Mouse (Mus musculus): ENCODE results near the gene Cfap97. TPM values are rescaled to one million over a fixed set of nuclear protein-coding genes. Genes with fewer than 3 reads are reported as not detected.

The Cfap97 gene
- polyA plus RNA-seq, 1 experiment from 2014 or later: 6.9 TPM

GRCm38 (mm10) chr8:46206107-46206506, 54.5 kb downstream of the Cfap97 start:
- Histone ChIP-seq H3K27ac (replicated peaks) (no peak overlapping the region), H3K9ac (no peak overlapping the region), H3K4me3 (replicated peaks) (no peak overlapping the region), H3K4me1 (replicated peaks) (peaks cover 21% of the 10 kb centered on the region), H3K36me3 (replicated peaks) (peaks cover 8% of the 10 kb centered on the region; the same call in 1 of the 2 replicates), H3K27me3 (peaks cover 10% of the 10 kb centered on the region), H3K4me2 (no peak overlapping the region), H3K9me3 (replicated peaks) (no peaks in the 10 kb centered on the region)
- WGBS (ENCODE audit: insufficient replicate concordance): 88% methylated on average over 6 of the region's 6 CpGs
- no peak for ATAC-seq (ENCODE audit: insufficient read depth)

DNA sequence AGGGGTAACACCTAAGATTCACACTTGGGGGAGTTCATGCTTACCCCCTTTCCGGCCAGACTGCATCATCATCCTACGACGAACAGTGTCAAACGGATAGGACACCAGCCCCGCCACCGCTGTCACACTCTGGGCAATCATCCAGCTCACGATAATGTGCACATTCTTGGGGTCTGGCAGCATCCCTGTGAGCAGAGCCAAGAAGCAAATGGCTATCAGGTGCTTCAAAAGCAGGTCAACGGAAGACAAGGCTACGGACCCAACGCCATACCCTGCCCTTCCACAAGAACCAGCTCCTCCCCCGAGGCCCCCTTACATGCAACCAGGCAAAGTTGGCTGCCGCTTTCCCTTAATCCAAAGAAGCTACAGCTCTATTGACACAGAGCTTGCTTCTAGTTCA, 56.8 kb downstream of the Cfap97 start:
- no peak overlapping the region for H3K4me2 ChIP-seq
- H3K9ac ChIP-seq: no peak overlapping the region
- WGBS (ENCODE audit: insufficient replicate concordance): 78% methylated on average over 12 of the region's 12 CpGs
- no peak overlapping the region for H3K4me3 ChIP-seq (replicated peaks)
- peaks cover 8% of the 10 kb centered on the region; the same call in 1 of the 2 replicates for H3K36me3 ChIP-seq (replicated peaks)
- H3K27ac ChIP-seq (replicated peaks): no peak overlapping the region
- H3K4me1 ChIP-seq (replicated peaks): peaks cover 28% of the 10 kb centered on the region
- peaks cover 16% of the 10 kb centered on the region for H3K27me3 ChIP-seq
- H3K9me3 ChIP-seq (replicated peaks): no peaks in the 10 kb centered on the region
- no peak for ATAC-seq (ENCODE audit: insufficient read depth)

GRCm38 (mm10) chr8:46209057-46209456, 57.5 kb downstream of the Cfap97 start:
- H3K9ac ChIP-seq: no peak overlapping the region
- H3K9me3 ChIP-seq (replicated peaks): no peaks in the 10 kb centered on the region
- H3K36me3 ChIP-seq (replicated peaks): peaks cover 8% of the 10 kb centered on the region; the same call in 1 of the 2 replicates
- no peak overlapping the region; the same call in 1 of the 2 replicates for H3K4me2 ChIP-seq
- ATAC-seq (ENCODE audit: insufficient read depth): no peak
- H3K27ac ChIP-seq (replicated peaks): no peak overlapping the region
- peaks cover 28% of the 10 kb centered on the region for H3K4me1 ChIP-seq (replicated peaks)
- 70% methylated on average over 15 of the region's 15 CpGs for WGBS (ENCODE audit: insufficient replicate concordance)
- peaks cover 16% of the 10 kb centered on the region for H3K27me3 ChIP-seq
- no peak overlapping the region for H3K4me3 ChIP-seq (replicated peaks)

- H3K9me3 ChIP-seq (replicated peaks): no peaks in the 10 kb centered on the region
- WGBS (ENCODE audit: insufficient replicate concordance): under 1% methylated on average over 84 of the region's 84 CpGs
- ATAC-seq (ENCODE audit: insufficient read depth): peak; percentile 89
These were observed 59.1 kb downstream of the Cfap97 start, which contains the start of gene Slc25a4 for GRCm38 (mm10) chr8:46210404-46211315. Slc25a4 (minus strand) TSS chr8:46211284.

GRCm38 (mm10) chr8:46211611-46212071, 60.1 kb downstream of the Cfap97 start:
- Histone ChIP-seq H3K36me3 (replicated peaks) (peaks cover 5% of the 10 kb centered on the region; the same call in 1 of the 2 replicates), H3K9me3 (replicated peaks) (no peaks in the 10 kb centered on the region), H3K4me3 (replicated peaks) (peak overlapping the region; percentile 66), H3K9ac (0 out of 2 replicates have a peak overlapping the region, but pooled peaks have one; percentile 35), H3K27me3 (peaks cover 16% of the 10 kb centered on the region), H3K4me2 (peak overlapping the region; percentile 80), H3K4me1 (replicated peaks) (peaks cover 28% of the 10 kb centered on the region), H3K27ac (replicated peaks) (0 out of 2 replicates have a peak overlapping the region, but pooled peaks have one; percentile 33)
- WGBS (ENCODE audit: insufficient replicate concordance): 24% methylated on average over 13 of the region's 13 CpGs
- ATAC-seq (ENCODE audit: insufficient read depth): no peak

More at GRCm38 (mm10) chr8:46210404-46211315, 59.1 kb downstream of the Cfap97 start, which contains the start of gene Slc25a4:
- peak within 1 kb of the TSS; percentile 66 for H3K4me3 ChIP-seq (replicated peaks)
- peak within 1 kb of the TSS; percentile 80 for H3K4me2 ChIP-seq
- H3K27ac ChIP-seq (replicated peaks): peak within 1 kb of the TSS; percentile 57; the same call in 1 of the 2 replicates
- peak within 1 kb of the TSS; percentile 51 for H3K9ac ChIP-seq
- H3K27me3 ChIP-seq: peaks cover 16% of the 10 kb centered on the region
- H3K4me1 ChIP-seq (replicated peaks): peaks cover 28% of the 10 kb centered on the region
- H3K36me3 ChIP-seq (replicated peaks): peaks cover 5% of the 10 kb centered on the region; the same call in 1 of the 2 replicates

DNA sequence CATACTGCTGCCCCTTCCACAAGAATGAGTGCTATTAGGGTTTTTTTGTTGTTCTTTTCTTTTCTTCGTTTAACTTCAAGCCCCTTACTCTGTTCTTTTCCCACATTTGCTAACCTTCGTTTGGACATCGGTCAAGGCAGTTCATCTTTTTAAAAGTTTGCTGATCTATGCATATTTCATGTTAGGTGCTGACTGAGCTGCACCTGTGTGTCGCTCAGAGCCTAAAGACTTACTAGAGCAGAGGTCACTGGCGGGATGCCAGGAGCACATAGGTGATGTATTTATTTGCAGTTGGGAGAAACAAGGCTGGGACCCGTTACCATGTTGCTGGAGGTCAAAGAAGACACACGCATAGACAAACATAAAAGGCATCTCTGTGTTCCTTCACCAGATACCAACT, 60.6 kb downstream of the Cfap97 start:
- 57% methylated on average over 7 of the region's 7 CpGs for WGBS (ENCODE audit: insufficient replicate concordance)
- Histone ChIP-seq H3K27ac (replicated peaks) (no peak overlapping the region), H3K9me3 (replicated peaks) (no peaks in the 10 kb centered on the region)

DNA sequence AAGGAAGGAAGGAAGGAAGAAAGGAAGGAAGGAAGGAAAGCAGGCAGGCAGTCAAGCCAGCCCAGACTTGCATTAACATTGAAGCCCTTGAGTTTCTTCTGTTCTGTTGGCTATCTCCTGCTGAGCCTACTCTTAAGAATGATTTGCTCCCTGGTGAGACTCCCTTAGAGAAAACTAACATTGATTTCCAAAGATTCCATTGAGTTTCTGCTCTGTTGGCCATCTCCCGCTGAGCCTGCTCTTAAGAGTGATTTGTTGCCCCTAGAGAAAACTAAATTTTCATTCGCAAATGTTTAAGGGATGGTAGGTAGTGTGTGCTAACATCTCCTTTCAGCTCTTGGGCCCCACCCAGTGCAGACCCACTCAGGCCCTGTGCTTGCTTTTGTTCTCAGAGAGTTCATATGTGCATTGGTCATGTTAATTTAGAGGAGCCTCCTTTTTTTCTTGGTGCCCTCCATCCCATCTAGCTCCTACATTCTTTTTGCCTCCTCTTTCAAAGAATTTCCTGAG, 62.5 kb downstream of the Cfap97 start:
- Histone ChIP-seq H3K4me3 (replicated peaks) (no peak overlapping the region), H3K4me2 (no peak overlapping the region), H3K36me3 (replicated peaks) (0 out of 2 replicates have a peak, but pooled peaks cover 3% of the 10 kb centered on the region), H3K27ac (replicated peaks) (no peak overlapping the region), H3K9ac (no peak overlapping the region), H3K4me1 (replicated peaks) (peaks cover 31% of the 10 kb centered on the region), H3K9me3 (replicated peaks) (no peaks in the 10 kb centered on the region), H3K27me3 (peaks cover 16% of the 10 kb centered on the region)
- ATAC-seq (ENCODE audit: insufficient read depth): no peak
- WGBS (ENCODE audit: insufficient replicate concordance): 73% methylated on average over 2 of the region's 2 CpGs

More for the DNA sequence above, 60.6 kb downstream of the Cfap97 start:
- Histone ChIP-seq H3K4me1 (replicated peaks) (peaks cover 33% of the 10 kb centered on the region), H3K4me2 (no peak overlapping the region), H3K4me3 (replicated peaks) (no peak overlapping the region), H3K27me3 (peaks cover 16% of the 10 kb centered on the region), H3K36me3 (replicated peaks) (0 out of 2 replicates have a peak, but pooled peaks cover 5% of the 10 kb centered on the region), H3K9ac (no peak overlapping the region)
- no peak for ATAC-seq (ENCODE audit: insufficient read depth)

DNA sequence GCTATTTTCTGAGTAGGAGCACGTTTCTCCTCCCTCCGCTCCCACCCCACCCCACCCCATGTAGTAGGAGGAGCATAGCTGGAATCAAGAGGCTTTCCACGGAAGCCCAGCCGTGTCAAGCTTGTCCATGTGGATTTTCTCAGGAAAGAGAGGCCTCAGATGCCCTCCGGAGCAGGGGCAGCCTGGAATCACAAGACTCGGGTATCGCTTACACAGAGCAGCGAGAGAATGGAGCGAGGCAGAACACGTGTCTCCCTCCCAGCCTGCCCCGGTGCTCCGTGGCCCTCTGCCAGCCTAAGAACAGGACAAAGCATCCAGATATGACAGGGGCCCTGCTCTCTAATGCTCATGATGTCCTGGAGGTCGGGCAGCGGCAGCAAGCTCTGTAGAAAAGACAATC, 65.3 kb downstream of the Cfap97 start:
- 7% methylated on average over 14 of the region's 14 CpGs for WGBS (ENCODE audit: insufficient replicate concordance)
- Histone ChIP-seq H3K36me3 (replicated peaks) (no peaks in the 10 kb centered on the region), H3K4me2 (peak overlapping the region; percentile 68), H3K9ac (no peak overlapping the region; the same call in 1 of the 2 replicates), H3K27ac (replicated peaks) (no peak overlapping the region), H3K4me1 (replicated peaks) (peaks cover 6% of the 10 kb centered on the region), H3K4me3 (replicated peaks) (peak overlapping the region; percentile 44), H3K27me3 (no peaks in the 10 kb centered on the region), H3K9me3 (replicated peaks) (no peaks in the 10 kb centered on the region)
- ATAC-seq (ENCODE audit: insufficient read depth): peak; percentile 49; the same call in 1 of the 2 replicates

DNA sequence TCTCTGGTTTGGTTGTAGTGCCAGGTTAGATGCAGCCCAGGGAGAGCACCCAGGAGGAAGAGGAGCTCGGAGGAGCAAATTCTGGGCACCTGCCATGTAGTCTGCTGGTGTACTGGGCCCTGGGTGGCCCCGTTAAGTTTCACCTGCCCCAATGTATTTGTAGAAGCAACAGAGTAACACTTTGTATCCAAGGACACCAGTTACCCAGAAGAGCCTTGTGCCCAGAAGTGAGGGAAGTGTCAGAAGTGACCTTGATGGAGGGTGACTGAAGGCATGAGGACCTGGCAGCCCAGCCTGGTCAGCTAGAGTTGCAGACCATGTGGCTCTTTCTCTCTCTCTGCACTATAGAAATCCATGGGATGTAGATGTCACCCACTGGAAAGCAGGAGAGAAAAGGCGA, 69.0 kb downstream of the Cfap97 start:
- no peak overlapping the region for H3K9ac ChIP-seq
- H3K9me3 ChIP-seq (replicated peaks): no peaks in the 10 kb centered on the region
- H3K4me3 ChIP-seq (replicated peaks): no peak overlapping the region
- H3K27ac ChIP-seq (replicated peaks): no peak overlapping the region
- no peaks in the 10 kb centered on the region for H3K36me3 ChIP-seq (replicated peaks)
- H3K4me2 ChIP-seq: no peak overlapping the region
- WGBS (ENCODE audit: insufficient replicate concordance): 52% methylated on average over 3 of the region's 3 CpGs
- no peaks in the 10 kb centered on the region for H3K27me3 ChIP-seq
- peaks cover 6% of the 10 kb centered on the region; the same call in 1 of the 2 replicates for H3K4me1 ChIP-seq (replicated peaks)
- no peak for ATAC-seq (ENCODE audit: insufficient read depth)

GRCm38 (mm10) chr8:46225501-46225900, 73.9 kb downstream of the Cfap97 start:
- Histone ChIP-seq H3K4me2 (no peak overlapping the region), H3K4me1 (replicated peaks) (no peaks in the 10 kb centered on the region), H3K4me3 (replicated peaks) (no peak overlapping the region), H3K27me3 (no peaks in the 10 kb centered on the region), H3K27ac (replicated peaks) (no peak overlapping the region), H3K9ac (no peak overlapping the region), H3K36me3 (replicated peaks) (no peaks in the 10 kb centered on the region), H3K9me3 (replicated peaks) (no peaks in the 10 kb centered on the region)
- no peak for ATAC-seq (ENCODE audit: insufficient read depth)
- 63% methylated on average over 3 of the region's 3 CpGs for WGBS (ENCODE audit: insufficient replicate concordance)

- no peak overlapping the region for H3K4me2 ChIP-seq
- H3K9ac ChIP-seq: no peak overlapping the region
- WGBS (ENCODE audit: insufficient replicate concordance): 81% methylated on average over 5 of the region's 5 CpGs
- H3K27ac ChIP-seq (replicated peaks): no peak overlapping the region
- H3K4me1 ChIP-seq (replicated peaks): no peaks in the 10 kb centered on the region
- no peaks in the 10 kb centered on the region for H3K27me3 ChIP-seq
- H3K4me3 ChIP-seq (replicated peaks): no peak overlapping the region
- H3K9me3 ChIP-seq (replicated peaks): no peaks in the 10 kb centered on the region
- H3K36me3 ChIP-seq (replicated peaks): no peaks in the 10 kb centered on the region
- ATAC-seq (ENCODE audit: insufficient read depth): no peak
These were observed 75.1 kb downstream of the Cfap97 start for GRCm38 (mm10) chr8:46226622-46227021.

Measured in liver, embryonic 15.5 days (tissue).